8 mouse cellular contexts compared by ENCODE assay signal in the genomic region with DNA sequence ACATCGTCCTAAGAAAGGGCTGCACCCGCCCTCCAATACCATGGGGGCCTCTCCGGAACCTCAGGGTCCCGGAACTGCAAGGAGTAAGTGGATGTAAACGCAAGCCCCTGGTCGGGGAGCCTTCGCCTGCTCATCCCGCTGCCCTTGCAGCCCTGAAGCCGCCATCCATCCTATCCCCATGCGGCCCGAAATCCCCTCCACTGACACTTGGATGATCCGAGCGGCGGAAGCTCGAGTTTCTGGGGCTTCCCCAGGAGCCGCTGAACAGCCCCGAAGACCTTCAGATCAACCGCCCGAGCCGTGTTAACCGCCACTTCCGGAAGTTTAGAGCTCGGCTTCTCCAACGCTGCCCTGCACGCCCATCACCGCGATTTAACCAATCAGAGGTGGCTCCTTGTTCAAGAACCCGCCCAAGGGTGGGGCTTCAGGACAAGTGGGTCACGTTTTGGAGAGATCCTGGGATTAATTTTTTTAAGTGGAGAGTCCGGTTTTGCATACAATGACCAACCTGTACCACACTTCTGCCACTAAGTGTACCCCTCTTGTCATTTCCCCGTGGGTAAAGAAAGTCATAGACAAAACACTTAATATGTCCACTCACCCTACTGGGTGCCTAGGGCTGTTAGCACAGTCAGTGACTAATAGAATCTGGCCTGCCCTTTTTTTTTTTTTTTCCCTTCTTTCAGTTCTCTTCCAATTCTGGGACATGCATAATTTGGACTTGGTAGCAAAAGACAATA. TPM values are rescaled to one million over a fixed set of nuclear protein-coding genes. Genes with fewer than 3 reads are reported as not detected.
A peak's percentile ranks its signal among the peaks of the same experiment; 100 is the strongest.
DNase-seq lines count a peak whose midpoint lies in the region; ATAC-seq and TF ChIP-seq lines count a peak whose summit lies in the region.

No protein-coding gene starts in this region.

- peak; percentile 36; the same call in 1 of the 2 replicates for TF ChIP-seq POLR2A in liver, adult 2 months (IDR thresholded peaks at IDR 0.05; ENCODE audit: extremely low read depth, insufficient read depth, low read length)
- TF ChIP-seq POLR2A in myocyte (IDR thresholded peaks at IDR 0.05; ENCODE audit: insufficient read length, low read depth): no peak

- WGBS in heart, embryonic 11.5 days (ENCODE audit: insufficient replicate concordance): under 1% methylated on average over 31 of the region's 31 CpGs
- WGBS in kidney, embryonic 16.5 days: under 1% methylated on average over 31 of the region's 31 CpGs
- WGBS in liver, adult 2 months: under 1% methylated on average over 31 of the region's 31 CpGs

- peak overlapping the region; percentile 23 for H3ac ChIP-seq in myocyte (ENCODE audit: control insufficient read depth, insufficient read length)

- H3K9me3 ChIP-seq in heart, embryonic 11.5 days (replicated peaks; ENCODE audit: control insufficient read depth, low read length): no peaks in the 10 kb centered on the region
- H3K9me3 ChIP-seq in kidney, embryonic 16.5 days (ENCODE audit: low read length): no peaks in the 10 kb centered on the region

- no peaks in the 10 kb centered on the region for H3K79me2 ChIP-seq in liver, adult 2 months (ENCODE audit: control insufficient read depth, insufficient read depth, low read length)
- no peaks in the 10 kb centered on the region for H3K79me2 ChIP-seq in myocyte (ENCODE audit: control insufficient read depth, insufficient read depth)

- H3K4me3 ChIP-seq in heart, embryonic 11.5 days (ENCODE audit: low read depth, low read length): peak overlapping the region; percentile 67
- H3K4me3 ChIP-seq in kidney, embryonic 16.5 days (ENCODE audit: low read length): peak overlapping the region; percentile 91
- peak overlapping the region; percentile 97 for H3K4me3 ChIP-seq in liver, adult 2 months (ENCODE audit: insufficient read depth, low read depth, low read length)
- H3K4me3 ChIP-seq in myocyte: peak overlapping the region; percentile 51

- peak; percentile 97 for ATAC-seq in erythroblast, adult 5-6 weeks (replicated peaks; ENCODE audit: low FRiP score, poor library complexity, severe bottlenecking)
- ATAC-seq in heart, embryonic 11.5 days (replicated peaks; ENCODE audit: insufficient number of reproducible peaks, low FRiP score, low TSS enrichment): peak; percentile 92
- ATAC-seq in kidney, embryonic 16.5 days (ENCODE audit: low FRiP score, low TSS enrichment): peak; percentile 98

- H3K9ac ChIP-seq in heart, embryonic 11.5 days (ENCODE audit: low read depth, low read length): peak overlapping the region; percentile 84
- H3K9ac ChIP-seq in kidney, embryonic 16.5 days (replicated peaks; ENCODE audit: low read length): peak overlapping the region; percentile 93
- peak overlapping the region; percentile 95 for H3K9ac ChIP-seq in liver, adult 2 months (ENCODE audit: low read depth, low read length)

- peak overlapping the region; percentile 88 for H3K4me2 ChIP-seq in heart, embryonic 11.5 days
- peak overlapping the region; percentile 92 for H3K4me2 ChIP-seq in kidney, embryonic 16.5 days (replicated peaks; ENCODE audit: low read depth, low read length)
- H3K4me2 ChIP-seq in myocyte (ENCODE audit: low read depth): peak overlapping the region; percentile 74

- H3K4me1 ChIP-seq in heart, embryonic 11.5 days (ENCODE audit: control insufficient read depth, insufficient read depth, low read length): no peaks in the 10 kb centered on the region
- H3K4me1 ChIP-seq in kidney, embryonic 16.5 days (ENCODE audit: insufficient read depth, low read length): peaks cover 8% of the 10 kb centered on the region
- peaks cover 4% of the 10 kb centered on the region; the same call in 1 of the 2 replicates for H3K4me1 ChIP-seq in liver, adult 2 months (ENCODE audit: control insufficient read depth, insufficient read depth, low read length)

- DNase-seq in B cell, adult 2 months: peak; percentile 94 to 96
- peak; percentile 99 for DNase-seq in brain, adult 2 months (ENCODE audit: low read depth, low spot score)
- peak; percentile 91 for DNase-seq in liver, adult 2 months (ENCODE audit: extremely low read depth, low read depth, low spot score)
- DNase-seq in splenic B cell, adult 2 months (ENCODE audit: low read depth, low spot score): peak; percentile 96

- peak overlapping the region; percentile 67 for H3K27ac ChIP-seq in heart, embryonic 11.5 days (ENCODE audit: low read depth, low read length)
- H3K27ac ChIP-seq in kidney, embryonic 16.5 days (ENCODE audit: low read length): peak overlapping the region; percentile 85
- H3K27ac ChIP-seq in liver, adult 2 months (replicated peaks; ENCODE audit: insufficient read depth, low read depth, low read length): peak overlapping the region; percentile 79

- H3K27me3 ChIP-seq in heart, embryonic 11.5 days (ENCODE audit: control insufficient read depth, insufficient read depth, low read length): no peaks in the 10 kb centered on the region
- H3K27me3 ChIP-seq in kidney, embryonic 16.5 days (ENCODE audit: insufficient read depth, low read length): no peaks in the 10 kb centered on the region
- H3K27me3 ChIP-seq in liver, adult 2 months (ENCODE audit: control insufficient read depth, insufficient read depth, low read length): no peaks in the 10 kb centered on the region
- no peaks in the 10 kb centered on the region for H3K27me3 ChIP-seq in myocyte (ENCODE audit: control insufficient read depth, insufficient read depth, insufficient read length)
- H3K27me3 ChIP-seq in splenic B cell, adult 2 months (ENCODE audit: control insufficient read depth, insufficient read depth, low read length, poor library complexity, severe bottlenecking): no peaks in the 10 kb centered on the region

- TF ChIP-seq CTCF in liver, adult 2 months (IDR thresholded peaks at IDR 0.05; ENCODE audit: low read depth, low read length): no peak

- H3K36me3 ChIP-seq in heart, embryonic 11.5 days (ENCODE audit: control insufficient read depth, insufficient read depth, low read length): no peaks in the 10 kb centered on the region
- 0 out of 2 replicates have a peak, but pooled peaks cover 7% of the 10 kb centered on the region for H3K36me3 ChIP-seq in kidney, embryonic 16.5 days (ENCODE audit: insufficient read depth, low read length)
- no peaks in the 10 kb centered on the region for H3K36me3 ChIP-seq in liver, adult 2 months (ENCODE audit: control insufficient read depth, insufficient read depth, low read length)
- no peaks in the 10 kb centered on the region for H3K36me3 ChIP-seq in myocyte (ENCODE audit: control insufficient read depth, insufficient read depth)
- no peaks in the 10 kb centered on the region for H3K36me3 ChIP-seq in splenic B cell, adult 2 months (ENCODE audit: control insufficient read depth, insufficient read depth, low read length, poor library complexity, severe bottlenecking)

TF ChIP-seq in myocyte, 11 proteins besides CTCF, POLR2A, EP300 and RAD21:
- TF ChIP-seq TCF3 (IDR thresholded peaks at IDR 0.05; ENCODE audit: insufficient read length, low read depth): no peak
- no peak for TF ChIP-seq CEBPB (IDR thresholded peaks at IDR 0.05; ENCODE audit: insufficient read depth, poor library complexity, severe bottlenecking)
- peak; percentile 30 for TF ChIP-seq USF1 (IDR thresholded peaks at IDR 0.05; ENCODE audit: low read depth)
- TF ChIP-seq SRF (IDR thresholded peaks at IDR 0.05; ENCODE audit: control insufficient read depth, insufficient read length, low read depth): no peak
- no peak for TF ChIP-seq TCF12 (IDR thresholded peaks at IDR 0.05; ENCODE audit: insufficient read depth, poor library complexity, severe bottlenecking)
- TF ChIP-seq E2F4 (IDR thresholded peaks at IDR 0.05; ENCODE audit: insufficient read depth): peak; percentile 64

RNA-seq across cellular contexts. Expression of a gene that starts 8.0 kb away (rescaled TPM):
- total RNA-seq in erythroblast, adult 5-6 weeks (2015; ENCODE audit: low replicate concordance): 7.9 and 26.1 TPM in 2 replicates
- total RNA-seq in erythroblast, adult 5-6 weeks (2017; ENCODE audit: low replicate concordance): 13.6 and 21.0 TPM in 2 replicates
- polyA plus RNA-seq in heart, embryonic 11.5 days (2014; fragmentation: Nextera tagmentation; extraction: Ambion mirVana): 68.6 and 70.6 TPM in 2 replicates
- 57.4 and 57.5 TPM in 2 replicates for polyA plus RNA-seq in kidney, embryonic 16.5 days (2015; fragmentation: Nextera tagmentation; extraction: Ambion mirVana)
- 11.5 and 20.0 TPM in 2 replicates for total RNA-seq in liver, adult 2 months (2014; rRNA removed)
- 8.9 and 9.4 TPM in 2 replicates for polyA plus RNA-seq in liver, adult 2 months (2012; rRNA removed)
- polyA plus RNA-seq in myocyte (2012; fragmentation: generic; extraction: Trizol): 22.0 TPM

RNA-seq across cellular contexts. Expression of a gene that starts 8.1 kb away (rescaled TPM):
- 0.42 TPM in 1 of 2 replicates, not detected in the other for total RNA-seq in erythroblast, adult 5-6 weeks (2015; ENCODE audit: low replicate concordance)
- total RNA-seq in erythroblast, adult 5-6 weeks (2017; ENCODE audit: low replicate concordance): 0.17 TPM in 1 of 2 replicates, not detected in the other
- 0.69 and 0.93 TPM in 2 replicates for polyA plus RNA-seq in heart, embryonic 11.5 days (2014; fragmentation: Nextera tagmentation; extraction: Ambion mirVana)
- polyA plus RNA-seq in kidney, embryonic 16.5 days (2015; fragmentation: Nextera tagmentation; extraction: Ambion mirVana): 4.1 and 4.4 TPM in 2 replicates
- total RNA-seq in liver, adult 2 months (2014; rRNA removed): 0.87 and 0.92 TPM in 2 replicates
- 0.48 and 0.57 TPM in 2 replicates for polyA plus RNA-seq in liver, adult 2 months (2012; rRNA removed)
- 1.7 TPM for polyA plus RNA-seq in myocyte (2012; fragmentation: generic; extraction: Trizol)

RNA-seq across cellular contexts. Expression of a gene that starts 9.9 kb away (rescaled TPM):
- total RNA-seq in erythroblast, adult 5-6 weeks (2015; ENCODE audit: low replicate concordance): 0.19 and 1.0 TPM in 2 replicates
- total RNA-seq in erythroblast, adult 5-6 weeks (2017; ENCODE audit: low replicate concordance): 2.2 and 2.6 TPM in 2 replicates
- polyA plus RNA-seq in heart, embryonic 11.5 days (2014; fragmentation: Nextera tagmentation; extraction: Ambion mirVana): 6.7 and 8.3 TPM in 2 replicates
- 9.7 and 10.9 TPM in 2 replicates for polyA plus RNA-seq in kidney, embryonic 16.5 days (2015; fragmentation: Nextera tagmentation; extraction: Ambion mirVana)
- total RNA-seq in liver, adult 2 months (2014; rRNA removed): 6.5 TPM in 2 replicates
- 2.8 and 3.3 TPM in 2 replicates for polyA plus RNA-seq in liver, adult 2 months (2012; rRNA removed)
- 1.4 TPM for polyA plus RNA-seq in myocyte (2012; fragmentation: generic; extraction: Trizol)

RNA-seq across cellular contexts. Expression of a gene that starts 58.9 kb away (rescaled TPM):
- 5.8 and 11.5 TPM in 2 replicates for total RNA-seq in erythroblast, adult 5-6 weeks (2015; ENCODE audit: low replicate concordance)
- total RNA-seq in erythroblast, adult 5-6 weeks (2017; ENCODE audit: low replicate concordance): 5.9 and 10.5 TPM in 2 replicates
- 10.5 and 15.6 TPM in 2 replicates for polyA plus RNA-seq in heart, embryonic 11.5 days (2014; fragmentation: Nextera tagmentation; extraction: Ambion mirVana)
- polyA plus RNA-seq in kidney, embryonic 16.5 days (2015; fragmentation: Nextera tagmentation; extraction: Ambion mirVana): 20.7 and 23.9 TPM in 2 replicates
- 17.0 and 19.1 TPM in 2 replicates for total RNA-seq in liver, adult 2 months (2014; rRNA removed)
- 13.7 and 14.0 TPM in 2 replicates for polyA plus RNA-seq in liver, adult 2 months (2012; rRNA removed)
- 40.4 TPM for polyA plus RNA-seq in myocyte (2012; fragmentation: generic; extraction: Trizol)

Comparison
In these comparisons a context has a peak if more than half of its experiments do, and no peak if none do; other contexts are left out.
1. Peak in every context shown above with its lines: DNase-seq, ATAC-seq, H3K4me3 ChIP-seq and H3K27ac ChIP-seq.